ENCODE assay signal across 8 mouse cellular contexts in genomic region chr5:21053571-21054307, GRCm38 (mm10). TPM values are rescaled to one million over a fixed set of nuclear protein-coding genes. Genes with fewer than 3 reads are reported as not detected.
DNase-seq lines count a peak whose midpoint lies in the region; ATAC-seq and TF ChIP-seq lines count a peak whose summit lies in the region.

No protein-coding gene starts in this region.

- no peak for ATAC-seq in kidney, postnatal 0 days (replicated peaks; ENCODE audit: low FRiP score, low read depth)
- no peak for ATAC-seq in embryonic facial prominence, embryonic 11.5 days (replicated peaks; ENCODE audit: insufficient number of reproducible peaks, low FRiP score, low TSS enrichment, low read depth)
- no peak for ATAC-seq in intestine, embryonic 15.5 days
- no peak for ATAC-seq in neural tube, embryonic 12.5 days (ENCODE audit: low FRiP score, low read depth)

- peak overlapping the region; percentile 96 for H3K4me3 ChIP-seq in kidney, postnatal 0 days (replicated peaks; ENCODE audit: low read depth, low read length)
- peak overlapping the region; percentile 97 for H3K4me3 ChIP-seq in embryonic facial prominence, embryonic 11.5 days (ENCODE audit: low read depth, low read length)
- H3K4me3 ChIP-seq in intestine, embryonic 15.5 days (replicated peaks): peak overlapping the region; percentile 91
- peak overlapping the region; percentile 99 for H3K4me3 ChIP-seq in neural tube, embryonic 12.5 days

- H3K4me1 ChIP-seq in kidney, postnatal 0 days (replicated peaks; ENCODE audit: insufficient read depth, low read length): no peaks in the 10 kb centered on the region
- H3K4me1 ChIP-seq in embryonic facial prominence, embryonic 11.5 days (ENCODE audit: control insufficient read depth, insufficient read depth, low read length): no peaks in the 10 kb centered on the region; the same call in 1 of the 2 replicates
- peaks cover 3% of the 10 kb centered on the region; the same call in 1 of the 2 replicates for H3K4me1 ChIP-seq in intestine, embryonic 15.5 days (replicated peaks)
- H3K4me1 ChIP-seq in neural tube, embryonic 12.5 days: peaks cover 11% of the 10 kb centered on the region

- H3K4me2 ChIP-seq in kidney, postnatal 0 days (ENCODE audit: low read length): peak overlapping the region; percentile 72
- peak overlapping the region; percentile 34; the same call in 1 of the 2 replicates for H3K4me2 ChIP-seq in embryonic facial prominence, embryonic 11.5 days (ENCODE audit: low read depth, low read length)
- H3K4me2 ChIP-seq in intestine, embryonic 15.5 days (replicated peaks): peak overlapping the region; percentile 57
- peak overlapping the region; percentile 64 for H3K4me2 ChIP-seq in neural tube, embryonic 12.5 days (replicated peaks)

- peak overlapping the region; percentile 99; the same call in 1 of the 2 replicates for H3K27ac ChIP-seq in kidney, postnatal 0 days
- no peak overlapping the region for H3K27ac ChIP-seq in embryonic facial prominence, embryonic 11.5 days (replicated peaks; ENCODE audit: low read depth, low read length)
- H3K27ac ChIP-seq in intestine, embryonic 15.5 days: 0 out of 2 replicates have a peak overlapping the region, but pooled peaks have one; percentile 98
- H3K27ac ChIP-seq in neural tube, embryonic 12.5 days: no peak overlapping the region

- no peaks in the 10 kb centered on the region for H3K9me3 ChIP-seq in kidney, postnatal 0 days (replicated peaks; ENCODE audit: low read length)
- H3K9me3 ChIP-seq in embryonic facial prominence, embryonic 11.5 days (replicated peaks; ENCODE audit: control insufficient read depth, low read length): no peaks in the 10 kb centered on the region
- H3K9me3 ChIP-seq in intestine, embryonic 15.5 days: no peaks in the 10 kb centered on the region
- no peaks in the 10 kb centered on the region for H3K9me3 ChIP-seq in neural tube, embryonic 12.5 days

- WGBS in kidney, postnatal 0 days: 56% methylated on average over 3 of the region's 3 CpGs
- 55% methylated on average over 3 of the region's 3 CpGs for whole genome bisulfite sequencing in embryonic facial prominence, embryonic 11.5 days
- WGBS in intestine, embryonic 15.5 days: 54% methylated on average over 3 of the region's 3 CpGs
- 62% methylated on average over 3 of the region's 3 CpGs for WGBS in neural tube, embryonic 12.5 days

- no peak for DNase-seq in kidney, postnatal 0 days (ENCODE audit: low spot score)
- no peak for DNase-seq in kidney, adult 18-20 months
- no peak for DNase-seq in embryonic facial prominence, embryonic 11.5 days (ENCODE audit: low spot score)
- DNase-seq in ovary, postnatal 14 days (ENCODE audit: low spot score): no peak
- DNase-seq in thymus, postnatal 4 days: no peak
- DNase-seq in testis, postnatal 10 days (ENCODE audit: low spot score): no peak

- TF ChIP-seq CTCF in kidney, postnatal 0 days (IDR thresholded peaks at IDR 0.05; ENCODE audit: low read depth): no peak

- H3K9ac ChIP-seq in kidney, postnatal 0 days (ENCODE audit: low read depth, low read length): no peak overlapping the region
- H3K9ac ChIP-seq in embryonic facial prominence, embryonic 11.5 days (replicated peaks; ENCODE audit: low read length): no peak overlapping the region
- no peak overlapping the region for H3K9ac ChIP-seq in intestine, embryonic 15.5 days
- H3K9ac ChIP-seq in neural tube, embryonic 12.5 days: 0 out of 2 replicates have a peak overlapping the region, but pooled peaks have one; percentile 21

- H3K27me3 ChIP-seq in kidney, postnatal 0 days (ENCODE audit: insufficient read depth, low read length): no peaks in the 10 kb centered on the region
- H3K27me3 ChIP-seq in embryonic facial prominence, embryonic 11.5 days (ENCODE audit: control insufficient read depth, insufficient read depth, low read length): no peaks in the 10 kb centered on the region
- H3K27me3 ChIP-seq in intestine, embryonic 15.5 days (replicated peaks): no peaks in the 10 kb centered on the region
- H3K27me3 ChIP-seq in neural tube, embryonic 12.5 days (replicated peaks): no peaks in the 10 kb centered on the region

- H3K36me3 ChIP-seq in kidney, postnatal 0 days (ENCODE audit: insufficient read depth, low read length): no peaks in the 10 kb centered on the region
- H3K36me3 ChIP-seq in embryonic facial prominence, embryonic 11.5 days (replicated peaks; ENCODE audit: control insufficient read depth, insufficient read depth, low read depth, low read length): no peaks in the 10 kb centered on the region
- H3K36me3 ChIP-seq in intestine, embryonic 15.5 days: no peaks in the 10 kb centered on the region
- H3K36me3 ChIP-seq in neural tube, embryonic 12.5 days: no peaks in the 10 kb centered on the region

RNA-seq across cellular contexts. Expression of gene Ptpn12, which starts 2.0 kb away (rescaled TPM):
- polyA plus RNA-seq in kidney, postnatal 0 days (2015; fragmentation: Nextera tagmentation; extraction: Ambion mirVana): 21.3 and 23.3 TPM in 2 replicates
- 25.9 and 27.6 TPM in 2 replicates for polyA plus RNA-seq in embryonic facial prominence, embryonic 11.5 days (2014; fragmentation: Nextera tagmentation; extraction: Ambion mirVana)
- polyA plus RNA-seq in intestine, embryonic 15.5 days (2015; fragmentation: Nextera tagmentation; extraction: Ambion mirVana): 16.9 and 17.3 TPM in 2 replicates
- polyA plus RNA-seq in neural tube, embryonic 12.5 days (2016; fragmentation: Nextera tagmentation; extraction: Ambion mirVana): 25.7 and 29.3 TPM in 2 replicates

Comparison
In these comparisons a context has a peak if more than half of its experiments do, and no peak if none do; other contexts are left out.
1. H3K27ac ChIP-seq: peak in kidney, postnatal 0 days (single experiment) and intestine, embryonic 15.5 days (single experiment); none in embryonic facial prominence, embryonic 11.5 days (single experiment) and neural tube, embryonic 12.5 days (single experiment).
2. Peak in every context shown above with its lines, with median percentiles within 50 percentile points of each other: H3K4me2 ChIP-seq and H3K4me3 ChIP-seq.